Mouse (Mus musculus) intestine, embryonic 16.5 days (tissue): ENCODE data around the gene Inpp5a. TPM values are rescaled to one million over a fixed set of nuclear protein-coding genes. Genes with fewer than 3 reads are reported as not detected.

Source experiments
- ATAC-seq: fragments of 200-750 bp; cut with Nextera tagmentation; 2 replicates; pipeline ENCODE4 v1.8.0; 2017; ENCODE audit warnings: moderate TSS enrichment, moderate library complexity
- H3K27ac ChIP-seq: fragments of 300-500 bp; sonication (generic); 2 replicates; pipeline ENCODE4 v1.5.1; 2014; ENCODE audit warnings: mild to moderate bottlenecking, low read length
- H3K27me3 ChIP-seq: fragments of 300-500 bp; sonication (generic); replicated peaks from 2 replicates; pipeline ENCODE4 v1.6.1; 2014; ENCODE audit warnings: low read length, control low read depth, mixed read lengths; ENCODE audit not compliant: control insufficient read depth, insufficient read depth
- H3K36me3 ChIP-seq: fragments of 300-500 bp; sonication (generic); 2 replicates; pipeline ENCODE4 v1.6.1; 2014; ENCODE audit warnings: low read length, control low read depth; ENCODE audit not compliant: control insufficient read depth, insufficient read depth
- H3K4me1 ChIP-seq: fragments of 300-500 bp; sonication (generic); 2 replicates; pipeline ENCODE4 v1.6.1; 2014; ENCODE audit warnings: low read length, control low read depth, mixed read lengths; ENCODE audit not compliant: control insufficient read depth, insufficient read depth
- H3K4me2 ChIP-seq: fragments of 300-500 bp; sonication (generic); 2 replicates; pipeline ENCODE4 v1.6.1; 2014; ENCODE audit warnings: low read depth, low read length, control low read depth
- H3K4me3 ChIP-seq: fragments of 300-500 bp; sonication (generic); 2 replicates; pipeline ENCODE4 v1.5.1; 2014; ENCODE audit warnings: mild to moderate bottlenecking, low read length
- H3K9ac ChIP-seq: fragments of 300-500 bp; sonication (generic); 2 replicates; pipeline ENCODE4 v1.6.1; 2014; ENCODE audit warnings: low read depth, low read length
- H3K9me3 ChIP-seq: fragments of 300-500 bp; sonication (generic); 2 replicates; pipeline ENCODE4 v1.6.1; 2016; ENCODE audit warnings: low read length, control low read depth; ENCODE audit not compliant: control insufficient read depth
- WGBS: fragments of 180-500 bp; shearing (Covaris S2); extraction: QIAGEN DNeasy Blood & Tissue Kit; methylation state at CpG from one replicate; pipeline ENCODE4 v1.1.7; 2014; 5-methylcytosine and 5-hydroxymethylcytosine counted together
- polyA plus RNA-seq: library from polyadenylated mRNA; unstranded; fragments of >200 nt; fragmentation: Nextera tagmentation; extraction: Ambion mirVana; gene quantifications from 2 replicates; pipeline ENCODE4 v1.2.1, GENCODE M21; 2015

Inpp5a gene
- polyA plus RNA-seq, 1 experiment from 2014 or later, result 8.9 TPM

DNA sequence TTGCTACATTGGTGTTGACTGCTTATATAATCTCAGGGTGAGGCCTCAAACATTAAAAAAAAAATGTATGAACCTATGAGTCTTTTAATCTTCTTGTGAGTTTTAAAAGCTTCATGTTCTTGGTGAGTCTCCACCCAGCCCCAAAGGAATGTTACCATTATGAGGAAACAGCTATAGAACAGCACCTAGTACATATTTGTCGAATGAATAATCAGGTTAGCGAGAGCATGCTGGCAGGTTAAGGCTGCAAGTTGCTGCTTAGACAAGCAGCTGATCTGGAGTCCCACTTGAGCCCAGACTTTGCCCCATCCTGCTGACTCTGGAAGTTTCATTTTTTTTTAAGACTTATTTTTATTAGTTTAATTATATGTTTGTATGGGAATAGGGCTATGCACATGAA is 6.1 kb upstream of the Inpp5a start:
- no peak overlapping the region for H3K4me2 ChIP-seq
- no peak overlapping the region for H3K4me3 ChIP-seq
- H3K27ac ChIP-seq, result no peak overlapping the region
- 68% methylated on average over 2 of the region's 2 CpGs for WGBS
- H3K9ac ChIP-seq, result no peak overlapping the region
- peaks cover 7% of the 10 kb centered on the region for H3K4me1 ChIP-seq
- no peaks in the 10 kb centered on the region for H3K27me3 ChIP-seq
- ATAC-seq, result no peak
- H3K9me3 ChIP-seq, result no peaks in the 10 kb centered on the region
- H3K36me3 ChIP-seq, result no peaks in the 10 kb centered on the region

DNA sequence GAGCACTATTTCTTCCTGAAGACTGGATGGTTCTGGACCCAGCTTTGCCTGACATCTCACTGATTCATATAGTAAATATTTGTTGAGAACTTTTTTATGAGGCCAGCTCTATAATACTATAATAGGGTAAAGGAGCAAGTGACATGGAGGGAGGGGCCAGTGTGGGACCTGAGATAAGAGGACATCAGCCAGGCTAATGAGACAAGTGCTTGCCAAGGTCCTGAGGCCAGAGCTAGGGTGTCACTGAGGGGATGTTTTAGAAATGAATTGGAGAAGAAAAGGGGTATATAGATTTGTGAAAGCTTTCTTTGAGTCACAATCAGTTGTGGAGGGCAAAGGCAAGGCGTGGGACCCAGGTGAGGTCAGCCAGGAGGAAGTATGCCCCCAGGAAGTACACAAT is 4.4 kb upstream of the Inpp5a start:
- H3K27ac ChIP-seq, result no peak overlapping the region
- no peak overlapping the region for H3K9ac ChIP-seq
- H3K36me3 ChIP-seq, result no peaks in the 10 kb centered on the region
- no peaks in the 10 kb centered on the region for H3K9me3 ChIP-seq
- H3K4me3 ChIP-seq, result no peak overlapping the region
- H3K4me2 ChIP-seq, result no peak overlapping the region
- peaks cover 11% of the 10 kb centered on the region for H3K4me1 ChIP-seq
- no peaks in the 10 kb centered on the region for H3K27me3 ChIP-seq
- no peak for ATAC-seq
- WGBS, result 82% methylated on average over 1 of the region's 1 CpGs

DNA sequence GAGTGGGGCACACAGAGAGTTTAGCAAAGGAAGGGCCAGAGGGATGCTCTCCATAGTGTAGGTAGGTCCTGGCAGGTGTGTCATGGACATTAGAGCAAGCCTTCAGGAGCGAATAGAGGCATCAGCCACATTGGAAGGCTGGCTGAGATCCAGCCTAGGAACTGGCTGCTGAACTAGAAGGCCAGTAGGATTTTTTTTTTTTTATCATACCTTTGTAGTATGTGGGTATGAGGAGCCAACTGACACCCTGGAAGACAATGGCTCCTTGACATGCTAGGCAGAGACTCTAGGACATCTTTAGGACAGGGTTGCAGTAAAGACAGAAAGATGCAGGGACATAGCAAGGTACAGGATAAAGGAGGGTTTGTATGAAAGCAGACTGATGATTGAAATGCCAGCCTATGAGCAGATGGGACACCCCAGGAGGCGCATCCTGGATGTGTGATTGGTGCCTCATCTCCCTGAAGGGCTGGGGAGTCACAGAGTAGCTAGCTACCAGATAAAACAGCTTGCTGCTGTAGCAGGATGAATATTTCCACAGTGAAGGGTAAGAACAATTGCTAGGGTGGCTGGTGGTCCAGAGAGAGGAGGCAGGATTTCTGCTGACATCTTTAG is 3.9 kb upstream of the Inpp5a start:
- ATAC-seq, result no peak
- 82% methylated on average over 2 of the region's 2 CpGs for WGBS
- H3K9ac ChIP-seq, result no peak overlapping the region
- no peak overlapping the region for H3K4me3 ChIP-seq
- H3K27ac ChIP-seq, result no peak overlapping the region
- no peak overlapping the region for H3K4me2 ChIP-seq
- H3K36me3 ChIP-seq, result no peaks in the 10 kb centered on the region
- no peaks in the 10 kb centered on the region for H3K9me3 ChIP-seq
- H3K27me3 ChIP-seq, result no peaks in the 10 kb centered on the region
- peaks cover 13% of the 10 kb centered on the region for H3K4me1 ChIP-seq

DNA sequence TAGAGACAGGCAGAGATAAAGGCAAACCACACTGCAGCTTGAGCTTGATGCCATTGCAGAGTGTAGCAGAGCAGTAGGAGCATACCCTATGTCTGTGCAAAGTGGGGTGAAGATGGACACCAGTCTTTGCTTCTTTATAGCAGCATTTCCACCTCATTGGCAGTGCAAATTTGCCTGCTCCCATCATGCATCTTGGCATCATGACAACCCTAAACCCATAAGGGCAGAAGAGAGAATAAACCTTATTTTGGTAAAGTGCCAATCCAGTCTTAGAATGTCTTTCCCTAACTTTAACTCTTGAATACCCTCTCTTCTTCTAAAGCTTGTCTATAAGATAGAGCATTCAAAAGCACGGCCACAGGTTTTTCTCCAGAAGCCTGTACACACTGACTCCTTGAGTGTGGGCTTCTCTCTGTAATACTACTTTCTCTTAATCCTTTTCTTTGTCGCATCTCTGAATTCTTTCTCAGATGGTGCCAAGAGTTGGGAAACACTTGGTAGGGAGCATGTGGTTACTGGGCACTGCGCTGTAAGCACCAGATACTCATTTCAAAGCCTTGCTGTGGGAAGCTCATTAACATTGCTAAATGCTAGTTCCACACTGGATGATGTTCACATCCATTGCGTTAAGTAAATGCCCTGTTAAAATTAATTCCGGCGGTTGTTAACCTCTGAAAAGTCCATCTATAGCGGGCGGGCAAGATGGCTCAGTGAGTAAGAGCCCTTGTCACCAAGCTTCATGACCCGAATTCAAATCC is 1.8 kb upstream of the Inpp5a start:
- no peaks in the 10 kb centered on the region for H3K9me3 ChIP-seq
- ATAC-seq, result no peak

DNA sequence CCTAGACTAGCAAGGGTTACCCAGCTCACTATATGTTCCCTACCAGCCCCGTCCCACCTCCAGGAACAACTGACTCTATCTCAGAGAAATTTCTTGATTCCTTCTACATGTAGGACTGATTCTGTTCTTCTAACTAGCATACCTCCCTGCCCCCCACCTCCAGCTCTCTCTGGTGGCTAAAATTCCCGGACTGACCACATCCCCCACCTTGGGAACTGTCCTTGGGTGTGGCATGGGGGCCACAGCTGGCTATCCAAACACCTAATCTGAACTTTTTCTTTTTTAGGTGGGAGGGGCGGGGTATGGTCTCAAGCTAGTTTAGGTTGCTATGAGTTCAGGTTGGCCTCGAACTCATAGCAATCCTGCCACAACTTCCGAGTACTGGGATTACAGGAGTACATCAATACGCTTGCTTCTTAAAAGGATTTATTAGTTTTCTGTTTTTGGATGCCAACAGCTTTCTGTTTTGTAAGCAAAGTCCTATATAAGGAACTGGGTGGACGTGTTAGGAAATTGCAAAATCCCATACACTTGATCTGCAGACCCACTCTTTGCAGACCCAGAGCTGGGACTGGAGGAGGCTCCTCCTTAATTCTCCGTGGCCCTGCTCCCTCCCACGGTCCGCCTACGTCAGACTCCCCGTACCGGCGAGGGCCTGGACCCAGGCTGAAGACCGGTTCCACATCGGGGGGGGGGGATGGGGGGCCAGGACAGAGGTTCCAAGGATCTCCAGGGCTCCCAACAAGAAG is 814 bp upstream of the Inpp5a start:
- H3K27ac ChIP-seq, result peak overlapping the region; percentile 89
- H3K4me2 ChIP-seq, result peak overlapping the region; percentile 55
- no peaks in the 10 kb centered on the region for H3K27me3 ChIP-seq
- H3K9me3 ChIP-seq, result no peaks in the 10 kb centered on the region
- peak overlapping the region; percentile 63 for H3K4me3 ChIP-seq
- ATAC-seq, result no peak
- peaks cover 39% of the 10 kb centered on the region for H3K4me1 ChIP-seq
- H3K9ac ChIP-seq, result peak overlapping the region; percentile 85
- no peaks in the 10 kb centered on the region for H3K36me3 ChIP-seq
- WGBS, result 16% methylated on average over 16 of the region's 16 CpGs

More for the DNA sequence above, 1.8 kb upstream of the Inpp5a start:
- whole genome bisulfite sequencing, result 90% methylated on average over 9 of the region's 9 CpGs
- H3K9ac ChIP-seq, result no peak overlapping the region
- H3K36me3 ChIP-seq, result no peaks in the 10 kb centered on the region
- H3K4me1 ChIP-seq, result peaks cover 29% of the 10 kb centered on the region
- no peak overlapping the region for H3K4me2 ChIP-seq
- H3K27me3 ChIP-seq, result no peaks in the 10 kb centered on the region
- no peak overlapping the region for H3K27ac ChIP-seq
- H3K4me3 ChIP-seq, result no peak overlapping the region

DNA sequence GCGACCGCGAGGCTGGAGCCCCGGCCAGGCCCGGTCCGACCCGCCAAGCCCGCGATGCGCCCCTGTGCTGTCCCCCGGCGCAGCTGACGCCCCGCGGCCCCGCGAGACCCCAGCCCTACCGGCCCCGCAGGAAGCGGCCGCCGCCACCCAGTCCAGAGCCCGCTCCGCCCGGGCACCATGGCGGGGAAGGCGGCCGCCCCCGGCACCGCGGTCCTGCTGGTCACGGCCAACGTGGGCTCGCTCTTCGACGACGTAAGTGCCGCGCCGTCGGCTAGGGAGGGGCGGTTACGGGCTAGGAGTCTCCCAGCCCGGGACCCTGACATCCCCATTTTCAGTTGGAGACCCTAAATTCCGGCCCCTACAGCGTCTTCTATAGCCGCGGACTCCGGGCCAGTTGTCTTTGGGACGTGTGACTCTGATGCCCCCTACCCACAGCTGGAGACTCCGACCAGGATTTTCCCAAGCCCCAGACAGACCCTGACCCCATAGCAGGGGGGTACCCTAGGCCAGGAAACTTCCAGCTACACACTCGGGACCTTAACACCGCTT is 378 bp downstream of the Inpp5a start:
- WGBS, result under 1% methylated on average over 51 of the region's 53 CpGs
- Histone ChIP-seq H3K27me3 (no peaks in the 10 kb centered on the region), H3K27ac (peak overlapping the region; percentile 80), H3K4me2 (peak overlapping the region; percentile 72), H3K9ac (peak overlapping the region; percentile 98), H3K4me3 (peak overlapping the region; percentile 95), H3K36me3 (no peaks in the 10 kb centered on the region), H3K4me1 (peaks cover 43% of the 10 kb centered on the region), H3K9me3 (no peaks in the 10 kb centered on the region)
- ATAC-seq, result peak; percentile 43

DNA sequence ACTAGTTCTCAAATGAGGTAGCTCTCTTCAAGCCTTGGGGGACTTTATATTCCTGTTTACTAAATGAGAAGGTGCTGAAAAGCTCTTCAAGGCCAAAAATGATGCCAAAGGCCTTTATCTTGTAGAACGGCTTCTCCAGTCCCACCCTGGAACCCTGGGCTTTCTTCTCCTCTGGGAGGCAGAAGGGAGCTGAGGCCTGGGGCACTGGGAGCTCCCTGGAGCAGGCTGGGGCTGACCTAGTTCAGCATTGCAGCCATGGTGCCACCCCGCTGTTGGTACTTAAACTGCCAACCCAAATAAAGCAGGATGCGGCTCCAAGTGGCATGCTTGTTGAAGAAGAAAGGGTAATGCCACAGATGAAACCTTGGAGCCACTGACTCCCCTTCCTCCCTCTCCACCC is 1.5 kb downstream of the Inpp5a start:
- H3K36me3 ChIP-seq, result no peaks in the 10 kb centered on the region
- 0 out of 2 replicates have a peak overlapping the region, but pooled peaks have one; percentile 80 for H3K27ac ChIP-seq
- peak overlapping the region; percentile 95 for H3K4me3 ChIP-seq
- no peaks in the 10 kb centered on the region for H3K27me3 ChIP-seq
- peaks cover 43% of the 10 kb centered on the region for H3K4me1 ChIP-seq
- 64% methylated on average over 3 of the region's 3 CpGs for WGBS
- H3K4me2 ChIP-seq, result peak overlapping the region; percentile 72
- ATAC-seq, result no peak
- H3K9ac ChIP-seq, result peak overlapping the region; percentile 98
- H3K9me3 ChIP-seq, result no peaks in the 10 kb centered on the region

DNA sequence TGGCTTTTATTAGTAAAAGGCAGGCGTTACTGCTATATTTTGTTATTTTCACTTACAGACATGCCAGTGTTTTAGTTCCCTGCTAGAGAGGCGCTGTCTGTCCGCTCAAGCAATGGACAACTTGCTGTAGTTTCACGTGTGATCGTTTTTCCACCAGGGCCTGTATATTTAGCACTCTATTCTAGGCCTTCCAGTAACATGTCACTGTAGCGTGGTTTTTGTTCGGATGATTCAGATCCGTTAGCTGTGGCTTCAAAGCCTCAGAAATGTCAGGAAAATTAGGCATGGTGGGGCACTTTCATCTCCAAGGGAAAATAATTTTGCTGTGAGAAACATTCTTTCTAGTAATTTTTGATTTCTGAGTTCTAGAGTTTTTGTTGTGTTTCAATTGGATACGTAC is 2.0 kb downstream of the Inpp5a start:
- 74% methylated on average over 9 of the region's 9 CpGs for WGBS
- H3K27ac ChIP-seq, result no peak overlapping the region

DNA sequence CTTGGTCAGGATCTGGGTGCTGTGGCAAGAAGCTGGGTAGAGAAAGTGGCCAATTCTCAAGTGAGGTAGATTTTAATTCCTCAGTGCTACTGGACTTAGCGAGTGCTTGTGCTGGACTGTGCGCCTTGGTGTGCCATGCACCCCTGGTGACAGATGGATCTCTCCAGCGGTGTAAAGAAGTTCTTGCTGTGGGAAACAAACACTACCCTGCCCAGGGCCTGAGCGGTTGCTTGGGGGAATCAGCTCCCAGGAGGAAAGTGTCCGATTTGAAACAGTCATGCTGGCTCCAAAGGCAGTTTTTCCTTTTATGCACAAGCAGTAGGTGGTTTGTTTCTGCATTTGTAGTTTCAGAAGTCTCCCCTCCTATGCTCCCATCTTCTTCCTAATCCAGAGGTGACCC is 2.8 kb downstream of the Inpp5a start:
- no peaks in the 10 kb centered on the region for H3K27me3 ChIP-seq
- H3K9me3 ChIP-seq, result no peaks in the 10 kb centered on the region
- 67% methylated on average over 5 of the region's 5 CpGs for WGBS
- no peak for ATAC-seq
- no peaks in the 10 kb centered on the region for H3K36me3 ChIP-seq
- H3K4me3 ChIP-seq, result no peak overlapping the region; the same call in none of the 2 replicates
- peaks cover 46% of the 10 kb centered on the region for H3K4me1 ChIP-seq
- peak overlapping the region; percentile 32 for H3K9ac ChIP-seq
- peak overlapping the region; percentile 72 for H3K4me2 ChIP-seq
- H3K27ac ChIP-seq, result peak overlapping the region; percentile 42; the same call in 1 of the 2 replicates

More for the DNA sequence above, 2.0 kb downstream of the Inpp5a start:
- H3K4me3 ChIP-seq, result peak overlapping the region; percentile 95
- H3K9me3 ChIP-seq, result no peaks in the 10 kb centered on the region
- H3K9ac ChIP-seq, result peak overlapping the region; percentile 98
- no peaks in the 10 kb centered on the region for H3K27me3 ChIP-seq
- H3K36me3 ChIP-seq, result no peaks in the 10 kb centered on the region
- ATAC-seq, result no peak
- peak overlapping the region; percentile 72 for H3K4me2 ChIP-seq
- H3K4me1 ChIP-seq, result peaks cover 43% of the 10 kb centered on the region
